Mouse (Mus musculus): ENCODE measurements around the gene Fam3a. TPM values are rescaled to one million over a fixed set of nuclear protein-coding genes. Genes with fewer than 3 reads are reported as not detected.
A peak's percentile ranks its signal among the peaks of the same experiment; 100 is the strongest.
"Not testable (repeated sequence)": the region's sequence is repeated elsewhere in the genome, so short reads cannot be mapped to it uniquely, and the experiment has no call there.

The Fam3a gene
- polyA plus RNA-seq, 1 experiment from 2014 or later: 34.2 TPM

DNA sequence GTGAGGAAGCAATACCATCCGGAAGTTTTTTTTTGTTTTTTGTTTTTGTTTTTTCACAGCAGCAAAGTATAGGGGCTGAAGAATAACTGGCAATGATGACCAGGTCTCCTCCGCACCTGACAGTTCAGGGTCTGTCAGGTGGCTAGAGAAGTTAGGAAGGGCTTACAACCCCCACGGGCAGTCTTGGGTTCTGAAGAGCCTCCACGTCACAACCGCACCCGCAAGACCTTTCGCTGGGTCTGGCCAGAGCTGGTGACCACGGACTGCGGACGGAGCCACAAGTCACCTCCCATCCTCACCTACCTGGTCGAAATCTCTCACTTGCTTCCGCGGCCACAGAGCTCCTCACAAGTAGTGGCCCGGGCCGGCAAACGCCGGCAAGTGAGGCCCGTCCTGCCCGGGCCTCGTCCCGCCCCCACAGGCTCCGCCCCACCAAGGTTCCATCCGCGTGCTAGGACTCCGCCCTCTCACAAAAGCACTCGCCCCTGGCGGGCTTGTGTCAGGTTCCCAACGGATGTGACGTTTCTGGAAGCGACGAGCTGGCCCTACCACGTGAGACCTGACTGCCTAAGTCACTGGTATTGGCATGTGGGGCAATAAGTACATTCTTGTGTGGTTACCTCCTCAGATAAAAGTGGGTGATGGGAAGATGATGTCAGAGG lies 20.1 kb downstream of the Fam3a start, which contains the start of the genes Ubl4a and Slc10a3:
Ubl4a (minus strand) TSS at position 331 of the 662 bp plus-strand sequence.
Slc10a3 (minus strand) TSS at position 462 of the 662 bp plus-strand sequence.
- ATAC-seq (ENCODE audit: insufficient read depth) (peak; percentile 91), DNase-seq (peak; percentile 92)
- Histone ChIP-seq H3K36me3 (ENCODE audit: insufficient read depth) (no peaks in the 10 kb centered on the region), H3K4me3 (ENCODE audit: low read depth, low read length) (peak within 1 kb of the TSS; percentile 48), H3K4me2 (peak within 1 kb of the TSS; percentile 66), H3K4me1 (ENCODE audit: insufficient read depth) (no peaks in the 10 kb centered on the region), H3K27me3 (ENCODE audit: insufficient read depth, low read length) (no peaks in the 10 kb centered on the region), H3K27ac (ENCODE audit: low read depth) (no peak within 1 kb of the TSS), H3K9me3 (ENCODE audit: low read depth, low read length) (no peaks in the 10 kb centered on the region), H3K9ac (peak within 1 kb of the TSS; percentile 51)
- WGBS: 15% methylated on average over 32 of the region's 32 CpGs
- TF ChIP-seq CTCF (IDR thresholded peaks at IDR 0.05; ENCODE audit: low read depth): no peak

- ATAC-seq (ENCODE audit: insufficient read depth) (peak; percentile 81), DNase-seq (peak; percentile 82)
- Histone ChIP-seq H3K9ac (peak overlapping the region; percentile 77), H3K4me3 (ENCODE audit: low read depth, low read length) (peak overlapping the region; percentile 57), H3K27me3 (ENCODE audit: insufficient read depth, low read length) (no peaks in the 10 kb centered on the region), H3K4me1 (ENCODE audit: insufficient read depth) (no peaks in the 10 kb centered on the region), H3K27ac (ENCODE audit: low read depth) (peak overlapping the region; percentile 73), H3K4me2 (peak overlapping the region; percentile 59), H3K36me3 (ENCODE audit: insufficient read depth) (no peaks in the 10 kb centered on the region), H3K9me3 (ENCODE audit: low read depth, low read length) (no peaks in the 10 kb centered on the region)
- peak; percentile 47 for TF ChIP-seq CTCF (IDR thresholded peaks at IDR 0.05; ENCODE audit: low read depth)
- 10% methylated on average over 36 of the region's 49 CpGs for WGBS
These were observed 24.7 kb downstream of the Fam3a start for GRCm38 (mm10) chrX:74368209-74368909.

DNA sequence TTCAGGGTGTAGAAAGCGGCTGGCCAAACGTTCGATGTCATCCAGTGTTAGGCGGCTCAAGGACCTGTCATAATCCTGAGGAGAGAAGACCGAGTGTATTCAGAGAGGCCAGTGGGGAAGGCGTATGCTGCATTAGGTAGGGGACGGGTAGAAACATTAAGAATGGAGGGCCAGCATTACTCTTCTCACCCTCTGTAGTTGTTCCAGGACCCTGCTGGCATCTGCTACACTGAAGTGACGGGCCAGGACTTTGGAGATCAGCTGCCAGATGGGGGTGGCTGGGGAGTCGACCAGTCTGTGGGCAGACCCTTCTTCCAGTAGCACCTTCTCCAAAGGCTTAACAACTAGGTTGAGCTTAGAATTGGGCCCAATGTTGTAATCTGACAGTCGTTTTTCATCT lies 25.6 kb downstream of the Fam3a start:
- no peaks in the 10 kb centered on the region for H3K27me3 ChIP-seq (ENCODE audit: insufficient read depth, low read length)
- TF ChIP-seq CTCF (IDR thresholded peaks at IDR 0.05; ENCODE audit: low read depth): no peak
- ATAC-seq (ENCODE audit: insufficient read depth) (no peak), DNase-seq (no peak)
- peak overlapping the region; percentile 57 for H3K4me3 ChIP-seq (ENCODE audit: low read depth, low read length)
- no peaks in the 10 kb centered on the region for H3K9me3 ChIP-seq (ENCODE audit: low read depth, low read length)
- no peak overlapping the region for H3K27ac ChIP-seq (ENCODE audit: low read depth)
- H3K4me1 ChIP-seq (ENCODE audit: insufficient read depth): no peaks in the 10 kb centered on the region
- no peaks in the 10 kb centered on the region for H3K36me3 ChIP-seq (ENCODE audit: insufficient read depth)
- H3K9ac ChIP-seq: peak overlapping the region; percentile 77
- H3K4me2 ChIP-seq: peak overlapping the region; percentile 59
- 57% methylated on average over 10 of the region's 10 CpGs for WGBS

- no peak overlapping the region for H3K4me2 ChIP-seq
- DNase-seq: peak; percentile 30
- no peak overlapping the region for H3K27ac ChIP-seq (ENCODE audit: low read depth)
- no peak overlapping the region for H3K4me3 ChIP-seq (ENCODE audit: low read depth, low read length)
- 36% methylated on average over 11 of the region's 11 CpGs for WGBS
- no peaks in the 10 kb centered on the region for H3K27me3 ChIP-seq (ENCODE audit: insufficient read depth, low read length)
- no peak overlapping the region for H3K9ac ChIP-seq
- TF ChIP-seq CTCF (IDR thresholded peaks at IDR 0.05; ENCODE audit: low read depth): no peak
- no peaks in the 10 kb centered on the region for H3K36me3 ChIP-seq (ENCODE audit: insufficient read depth)
- ATAC-seq (ENCODE audit: insufficient read depth): no peak
- no peaks in the 10 kb centered on the region for H3K9me3 ChIP-seq (ENCODE audit: low read depth, low read length)
- H3K4me1 ChIP-seq (ENCODE audit: insufficient read depth): no peaks in the 10 kb centered on the region
These were observed 33.9 kb downstream of the Fam3a start for GRCm38 (mm10) chrX:74359171-74359570.

GRCm38 (mm10) chrX:74357069-74357468 lies 36.0 kb downstream of the Fam3a start:
- H3K27ac ChIP-seq (ENCODE audit: low read depth); H3K36me3 ChIP-seq (ENCODE audit: insufficient read depth); ATAC-seq (ENCODE audit: insufficient read depth); H3K9me3 ChIP-seq (ENCODE audit: low read depth, low read length); H3K4me3 ChIP-seq (ENCODE audit: low read depth, low read length); H3K27me3 ChIP-seq (ENCODE audit: insufficient read depth, low read length); DNase-seq; H3K9ac ChIP-seq; H3K4me2 ChIP-seq; H3K4me1 ChIP-seq (ENCODE audit: insufficient read depth): not testable (repeated sequence)
- 77% methylated on average over 3 of the region's 3 CpGs for WGBS

DNA sequence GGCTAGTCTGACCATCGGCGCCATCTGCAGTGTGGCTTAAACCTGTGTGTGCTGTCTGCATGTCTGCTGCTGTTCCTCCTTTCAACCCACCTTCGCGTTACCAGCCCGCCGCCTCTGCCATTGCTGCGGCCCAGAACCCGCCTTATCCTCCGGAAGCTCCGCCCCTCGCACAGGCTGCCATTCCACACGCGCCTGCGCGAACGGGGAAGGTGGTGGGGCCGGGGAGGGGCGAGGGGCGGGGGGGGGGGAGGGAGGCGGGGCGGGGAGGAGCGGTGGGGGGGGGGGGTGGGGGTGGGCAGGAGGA lies 39.7 kb downstream of the Fam3a start, which contains the start of gene Lage3:
Lage3 (minus strand) TSS at position 152 of the 304 bp plus-strand sequence.
- Histone ChIP-seq H3K9me3 (ENCODE audit: low read depth, low read length) (no peaks in the 10 kb centered on the region), H3K4me2 (peak within 1 kb of the TSS; percentile 67), H3K4me1 (ENCODE audit: insufficient read depth) (no peaks in the 10 kb centered on the region), H3K27me3 (ENCODE audit: insufficient read depth, low read length) (no peaks in the 10 kb centered on the region), H3K36me3 (ENCODE audit: insufficient read depth) (no peaks in the 10 kb centered on the region), H3K9ac (peak within 1 kb of the TSS; percentile 48), H3K27ac (ENCODE audit: low read depth) (no peak within 1 kb of the TSS), H3K4me3 (ENCODE audit: low read depth, low read length) (peak within 1 kb of the TSS; percentile 47)
- ATAC-seq (ENCODE audit: insufficient read depth) (peak; percentile 89), DNase-seq (peak; percentile 87)
- TF ChIP-seq CTCF (IDR thresholded peaks at IDR 0.05; ENCODE audit: low read depth): no peak
- WGBS: 27% methylated on average over 11 of the region's 22 CpGs
